Mouse (Mus musculus) forebrain, embryonic 13.5 days (tissue): Measurements from ENCODE around the gene Celf2. TPM values are rescaled to one million over a fixed set of nuclear protein-coding genes. Genes with fewer than 3 reads are reported as not detected.

ENCODE experiments used
- ATAC-seq: fragments of 200-750 bp; cut with Nextera tagmentation; 2 replicates; pipeline ENCODE4 v1.8.0; 2017
- H3K27ac ChIP-seq: fragments of 300-500 bp; sonication (generic); 2 replicates; pipeline ENCODE4 v1.5.1; 2015; ENCODE audit warnings: inconsistent platforms, mild to moderate bottlenecking, moderate library complexity
- H3K27me3 ChIP-seq: fragments of 300-500 bp; sonication (generic); 2 replicates; pipeline ENCODE4 v1.6.1; 2015; ENCODE audit warnings: mild to moderate bottlenecking, inconsistent platforms
- H3K36me3 ChIP-seq: fragments of 300-500 bp; sonication (generic); 2 replicates; pipeline ENCODE4 v1.6.1; 2015; ENCODE audit warnings: mild to moderate bottlenecking, inconsistent platforms; ENCODE audit not compliant: poor library complexity, severe bottlenecking
- H3K4me1 ChIP-seq: fragments of 300-500 bp; sonication (generic); 2 replicates; pipeline ENCODE4 v1.6.1; 2015; ENCODE audit warnings: inconsistent platforms
- H3K4me2 ChIP-seq: fragments of 300-500 bp; sonication (generic); 2 replicates; pipeline ENCODE4 v1.6.1; 2015; ENCODE audit warnings: inconsistent platforms, mild to moderate bottlenecking, moderate library complexity
- H3K4me3 ChIP-seq: fragments of 300-500 bp; sonication (generic); 2 replicates; pipeline ENCODE4 v1.5.1; 2015; ENCODE audit warnings: mild to moderate bottlenecking, inconsistent platforms
- H3K9ac ChIP-seq: fragments of 300-500 bp; sonication (generic); 2 replicates; pipeline ENCODE4 v1.6.1; 2015; ENCODE audit warnings: mild to moderate bottlenecking, inconsistent platforms
- H3K9me3 ChIP-seq: fragments of 300-500 bp; sonication (generic); replicated peaks from 2 replicates; pipeline ENCODE4 v1.6.1; 2016; ENCODE audit warnings: inconsistent platforms
- whole genome bisulfite sequencing: fragments of 180-500 bp; shearing (Covaris S2); methylation state at CpG from one replicate; pipeline ENCODE4 v1.1.7; 2015; 5-methylcytosine and 5-hydroxymethylcytosine counted together
- polyA plus RNA-seq: library from polyadenylated mRNA; unstranded; fragments of >200 nt; fragmentation: Nextera tagmentation; extraction: Ambion mirVana; gene quantifications from 2 replicates; pipeline ENCODE4 v1.2.1, GENCODE M21; 2015

Gene Celf2
- polyA plus RNA-seq, 1 experiment from 2014 or later, result 226 TPM

- Histone ChIP-seq H3K4me1 (peaks cover 3% of the 10 kb centered on the region; the same call in 1 of the 2 replicates), H3K9me3 (no peaks in the 10 kb centered on the region), H3K27ac (no peak overlapping the region), H3K4me2 (no peak overlapping the region), H3K9ac (no peak overlapping the region), H3K36me3 (no peaks in the 10 kb centered on the region), H3K27me3 (no peaks in the 10 kb centered on the region), H3K4me3 (no peak overlapping the region)
- no peak for ATAC-seq
- 79% methylated on average over 5 of the region's 5 CpGs for WGBS
Observed at GRCm38 (mm10) chr2:6497636-6498035, 1011.7 kb downstream of the Celf2 start.

DNA sequence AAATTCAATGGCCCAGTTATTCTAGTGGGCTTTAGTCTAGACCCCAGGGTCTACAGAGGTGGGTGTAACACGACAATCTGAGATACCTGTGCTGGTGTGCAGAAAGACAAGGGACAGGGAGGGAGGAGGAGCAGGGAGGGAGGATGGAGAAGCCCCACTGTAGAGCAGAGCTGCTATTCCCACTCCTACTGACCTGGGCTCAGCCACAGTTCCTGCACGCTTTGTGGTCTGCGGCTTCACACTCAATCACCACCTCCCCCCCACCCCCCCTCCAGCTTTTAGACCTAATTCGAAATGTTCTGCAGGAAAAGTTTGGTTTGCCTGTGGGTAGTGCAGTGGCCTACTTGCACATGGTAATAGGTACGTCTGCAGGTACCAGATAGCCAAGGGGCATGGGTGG is 1015.5 kb downstream of the Celf2 start:
- Histone ChIP-seq H3K9ac (no peak overlapping the region), H3K4me1 (peaks cover 3% of the 10 kb centered on the region; the same call in 1 of the 2 replicates), H3K27me3 (no peaks in the 10 kb centered on the region), H3K27ac (no peak overlapping the region), H3K9me3 (no peaks in the 10 kb centered on the region), H3K4me3 (no peak overlapping the region), H3K4me2 (no peak overlapping the region), H3K36me3 (no peaks in the 10 kb centered on the region)
- 76% methylated on average over 5 of the region's 5 CpGs for WGBS
- no peak for ATAC-seq

GRCm38 (mm10) chr2:6490870-6491269 is 1018.5 kb downstream of the Celf2 start:
- no peaks in the 10 kb centered on the region for H3K27me3 ChIP-seq
- WGBS, result 83% methylated on average over 4 of the region's 4 CpGs

GRCm38 (mm10) chr2:6490076-6490475 is 1019.3 kb downstream of the Celf2 start:
- Histone ChIP-seq H3K9ac (no peak overlapping the region), H3K27me3 (no peaks in the 10 kb centered on the region), H3K36me3 (no peaks in the 10 kb centered on the region), H3K4me2 (no peak overlapping the region), H3K4me1 (peaks cover 4% of the 10 kb centered on the region; the same call in 1 of the 2 replicates), H3K9me3 (no peaks in the 10 kb centered on the region), H3K27ac (no peak overlapping the region), H3K4me3 (no peak overlapping the region)
- WGBS, result 90% methylated on average over 6 of the region's 6 CpGs
- ATAC-seq, result no peak

More at GRCm38 (mm10) chr2:6490870-6491269, 1018.5 kb downstream of the Celf2 start:
- ATAC-seq, result no peak
- no peak overlapping the region for H3K4me3 ChIP-seq
- H3K36me3 ChIP-seq, result no peaks in the 10 kb centered on the region
- H3K9ac ChIP-seq, result no peak overlapping the region
- H3K9me3 ChIP-seq, result no peaks in the 10 kb centered on the region
- peaks cover 4% of the 10 kb centered on the region; the same call in 1 of the 2 replicates for H3K4me1 ChIP-seq
- no peak overlapping the region for H3K27ac ChIP-seq
- no peak overlapping the region for H3K4me2 ChIP-seq
